Mouse (Mus musculus): ENCODE measurements around the gene Irgm1.

DNA sequence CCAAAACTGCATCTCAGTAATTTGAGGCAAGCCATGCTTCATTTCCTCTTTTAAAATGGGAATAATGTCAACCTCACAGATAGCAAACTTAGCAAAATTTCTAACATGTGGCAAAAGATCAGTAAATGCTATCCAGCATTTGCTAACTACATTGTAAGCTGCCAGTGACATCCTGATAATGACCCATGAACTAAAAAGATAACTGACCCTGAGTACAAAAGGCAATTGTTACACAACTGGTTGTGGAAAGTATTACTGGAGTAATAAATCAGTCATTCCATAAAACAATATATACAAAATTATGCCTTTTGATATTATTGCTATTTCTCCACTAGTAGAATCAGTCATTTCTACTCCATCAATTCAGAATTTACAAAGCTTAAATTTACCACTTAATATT, 57.7 kb downstream of the Irgm1 start:
- no peak for TF ChIP-seq POLR2A (IDR thresholded peaks at IDR 0.05; ENCODE audit: low read depth, low read length)
- TF ChIP-seq CTCF (IDR thresholded peaks at IDR 0.05; ENCODE audit: extremely low read depth, insufficient read length, insufficient replicate concordance, low read depth, low read length), result no peak
